Mouse (Mus musculus) limb, embryonic 10.5 days (tissue): Measurements from ENCODE around the gene Fam104a. TPM values are rescaled to one million over a fixed set of nuclear protein-coding genes. Genes with fewer than 3 reads are reported as not detected.

Source experiments
- DNase-seq: peaks from one replicate; pipeline ENCODE4 v3.0.0-alpha.2; 2017; ENCODE audit warnings: low spot score
- H3K27ac ChIP-seq: fragments of 300-500 bp; sonication (generic); 2 replicates; pipeline ENCODE4 v1.5.1; 2016; ENCODE audit warnings: mild to moderate bottlenecking
- H3K27me3 ChIP-seq: fragments of 300-500 bp; sonication (generic); 2 replicates; pipeline ENCODE4 v1.6.1; 2016; ENCODE audit warnings: low read depth, mild to moderate bottlenecking; ENCODE audit not compliant: poor library complexity, severe bottlenecking
- H3K36me3 ChIP-seq: fragments of 300-500 bp; sonication (generic); 2 replicates; pipeline ENCODE4 v1.6.1; 2016; ENCODE audit warnings: mild to moderate bottlenecking, moderate library complexity
- H3K4me1 ChIP-seq: fragments of 300-500 bp; sonication (generic); 2 replicates; pipeline ENCODE4 v1.6.1; 2016
- H3K4me3 ChIP-seq: fragments of 300-500 bp; sonication (generic); 2 replicates; pipeline ENCODE4 v1.5.1; 2016; ENCODE audit warnings: mild to moderate bottlenecking, moderate library complexity
- H3K9me3 ChIP-seq: fragments of 300-500 bp; sonication (generic); replicated peaks from 2 replicates; pipeline ENCODE4 v1.6.1; 2016; ENCODE audit warnings: mild to moderate bottlenecking
- WGBS: fragments of 180-500 bp; shearing (Covaris S2); methylation state at CpG from one replicate; pipeline ENCODE4 v1.1.7; 2016; 5-methylcytosine and 5-hydroxymethylcytosine counted together
- polyA plus RNA-seq: library from polyadenylated mRNA; unstranded; fragments of >200 nt; fragmentation: Nextera tagmentation; extraction: Ambion mirVana; gene quantifications from 2 replicates; pipeline ENCODE4 v1.2.1, GENCODE M21; 2016

Fam104a gene
- polyA plus RNA-seq, 1 experiment from 2014 or later, result 55.4 TPM

DNA sequence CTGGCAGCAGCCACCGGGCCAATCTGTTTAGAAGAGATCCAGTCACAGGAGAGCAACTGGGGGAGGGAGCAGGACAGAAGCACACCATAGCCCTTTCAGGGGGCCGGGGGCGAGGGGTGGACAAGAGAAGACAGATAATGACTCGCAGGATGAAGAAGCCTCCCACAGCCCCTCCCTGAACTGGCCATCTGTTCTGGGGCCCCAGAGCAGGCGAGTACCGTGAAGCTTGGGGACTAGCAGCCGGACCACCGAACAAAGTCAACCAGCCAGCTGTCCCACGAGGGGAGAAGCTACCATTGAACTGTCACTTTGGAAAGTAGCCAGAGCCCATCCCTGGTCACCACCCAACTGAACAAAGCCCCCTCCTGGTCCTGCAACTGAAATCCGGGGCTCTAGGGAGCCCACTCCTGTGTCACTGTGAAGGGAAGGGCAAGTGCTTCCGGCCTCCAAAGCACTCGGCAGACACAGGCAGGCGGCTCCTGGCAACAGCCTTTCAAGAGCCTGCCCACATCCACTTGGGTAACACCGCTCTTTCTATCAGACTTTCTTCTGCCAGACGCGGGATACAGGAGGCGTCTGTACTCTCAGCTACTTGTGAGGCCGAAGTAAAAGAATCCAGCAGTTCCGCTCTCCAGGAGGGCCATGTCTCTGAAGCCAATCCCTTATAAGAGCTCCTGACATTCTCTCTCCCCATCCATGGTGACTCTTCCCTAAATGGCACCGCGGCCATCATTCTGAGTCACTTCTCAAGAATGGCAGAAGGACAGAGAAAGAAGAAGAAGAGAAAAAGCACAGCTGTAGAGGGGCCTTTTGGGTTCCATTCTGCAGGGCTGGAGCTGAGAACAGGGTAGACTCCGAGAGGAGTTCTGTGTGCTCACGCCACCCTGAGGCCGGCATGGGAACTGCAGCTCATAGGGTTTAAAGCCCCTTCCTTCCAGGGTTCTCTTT is 72.0 kb downstream of the Fam104a start:
- Histone ChIP-seq H3K36me3 (no peaks in the 10 kb centered on the region), H3K9me3 (no peaks in the 10 kb centered on the region), H3K4me1 (peaks cover 9% of the 10 kb centered on the region), H3K27me3 (peaks cover 21% of the 10 kb centered on the region; the same call in 1 of the 2 replicates), H3K4me3 (peak overlapping the region; percentile 35), H3K27ac (peak overlapping the region; percentile 73)
- peak; percentile 75 for DNase-seq
- WGBS, result 13% methylated on average over 24 of the region's 24 CpGs

Other genes starting within 250 kb of the Fam104a start
- gene Sstr2, start 64.8 kb downstream of the Fam104a start, polyA plus RNA-seq, result 0.55 and 0.68 TPM in 2 replicates
- gene Cog1, start 35.0 kb downstream of the Fam104a start, polyA plus RNA-seq, result 26.3 and 31.1 TPM in 2 replicates
- 14.2 and 15.7 TPM in 2 replicates for gene Slc39a11, start 34.1 kb downstream of the Fam104a start, polyA plus RNA-seq
- 26.7 and 28.4 TPM in 2 replicates for gene D11Wsu47e, start 257 bp upstream of the Fam104a start, polyA plus RNA-seq
- gene Cpsf4l, start 25.9 kb upstream of the Fam104a start, polyA plus RNA-seq, result 0.67 and 0.90 TPM in 2 replicates
- 111 and 130 TPM in 2 replicates for gene Cdc42ep4, start 67.7 kb upstream of the Fam104a start, polyA plus RNA-seq